19 mouse cellular contexts compared by ENCODE assay signal in genomic region chr3:87215176-87215575, GRCm38 (mm10). TPM values are rescaled to one million over a fixed set of nuclear protein-coding genes. Genes with fewer than 3 reads are reported as not detected.
"Had no signal": no experiment of that assay in that cellular context is flagged by ENCODE, and none has a peak within 500 bp of the region (broad histone marks: within the 10 kb centered on the region; RNA-seq: fewer than 3 reads in every experiment).

No protein-coding gene starts in this region.

- H3K4me2 ChIP-seq: limb, embryonic 12.5 days; liver, embryonic 11.5 days; liver, embryonic 15.5 days; midbrain, embryonic 11.5 days; neural tube, embryonic 12.5 days; neural tube, embryonic 15.5 days had no signal

- H3K27ac ChIP-seq: limb, embryonic 12.5 days; liver, embryonic 15.5 days; neural tube, embryonic 12.5 days; neural tube, embryonic 15.5 days had no signal

- DNase-seq: kidney, adult 11 months; kidney, adult 9 months; kidney, postnatal 14 days; kidney, postnatal 4 days; lung, adult 2 months; lung, postnatal 14 days; lung, postnatal 4 days; midbrain, embryonic 14.5 days; thymus, adult 2 months; thymus, postnatal 14 days; thymus, postnatal 4 days had no signal

- H3K9ac ChIP-seq: limb, embryonic 12.5 days; liver, embryonic 15.5 days; neural tube, embryonic 12.5 days; neural tube, embryonic 15.5 days had no signal

- H3K36me3 ChIP-seq: limb, embryonic 12.5 days; liver, embryonic 15.5 days; neural tube, embryonic 12.5 days; neural tube, embryonic 15.5 days had no signal

- H3K9me3 ChIP-seq: limb, embryonic 12.5 days; liver, embryonic 15.5 days; neural tube, embryonic 12.5 days; neural tube, embryonic 15.5 days had no signal

- H3K27me3 ChIP-seq: limb, embryonic 12.5 days; liver, embryonic 15.5 days; neural tube, embryonic 12.5 days; neural tube, embryonic 15.5 days had no signal

- H3K4me3 ChIP-seq: limb, embryonic 12.5 days; liver, embryonic 15.5 days; neural tube, embryonic 12.5 days; neural tube, embryonic 15.5 days had no signal

- H3K4me1 ChIP-seq: limb, embryonic 12.5 days; liver, embryonic 15.5 days; neural tube, embryonic 12.5 days; neural tube, embryonic 15.5 days had no signal

RNA-seq across cellular contexts. Expression of gene Kirrel, which starts 40.6 kb away (rescaled TPM):
- total RNA-seq: megakaryocyte progenitor cell, adult 5-6 weeks; megakaryocyte-erythroid progenitor cell, adult 5-6 weeks had no signal

RNA-seq across cellular contexts. Expression of gene Fcrls, which starts 48.4 kb away (rescaled TPM):
- total RNA-seq: megakaryocyte-erythroid progenitor cell, adult 5-6 weeks had no signal
